Mouse (Mus musculus): ENCODE measurements around the gene Ugcg.

Gene Ugcg

DNA sequence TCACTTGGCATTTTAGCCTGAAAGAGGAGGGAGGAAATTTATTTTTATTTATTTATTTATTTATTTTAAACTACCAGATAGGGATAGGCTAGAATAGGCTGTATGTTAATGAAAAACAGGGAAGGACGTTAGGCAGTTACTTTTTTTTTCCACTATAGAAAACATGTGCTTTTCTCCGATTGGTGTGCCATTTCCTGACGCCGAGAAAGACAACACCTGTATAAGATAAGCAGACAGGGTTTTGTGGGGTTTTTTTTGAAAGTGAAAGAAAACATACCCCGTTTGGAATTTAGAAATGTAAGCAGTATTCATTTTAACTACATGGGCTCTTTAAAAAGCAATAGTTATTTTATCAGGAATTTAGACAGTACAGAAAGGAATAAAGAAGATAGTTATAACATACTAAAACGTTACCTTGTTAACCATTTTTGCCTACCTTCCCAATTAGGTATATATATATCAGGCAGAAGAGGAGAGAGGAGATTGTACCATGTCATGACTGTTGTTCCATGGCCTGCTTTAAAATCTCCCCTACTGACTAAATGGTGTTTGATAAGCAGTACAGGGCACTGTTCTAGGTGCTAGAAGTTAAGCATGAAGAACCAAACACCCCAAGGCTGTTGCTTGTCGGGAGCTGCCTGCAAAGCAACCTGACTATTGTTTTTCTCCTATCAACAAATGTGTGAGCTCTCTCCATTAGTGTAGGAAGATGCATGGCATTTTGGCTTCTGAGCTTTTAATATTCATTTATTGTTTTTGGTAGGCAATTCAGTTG, 1.8 kb downstream of the Ugcg start:
- no peak for DNase-seq (ENCODE audit: low spot score)

DNA sequence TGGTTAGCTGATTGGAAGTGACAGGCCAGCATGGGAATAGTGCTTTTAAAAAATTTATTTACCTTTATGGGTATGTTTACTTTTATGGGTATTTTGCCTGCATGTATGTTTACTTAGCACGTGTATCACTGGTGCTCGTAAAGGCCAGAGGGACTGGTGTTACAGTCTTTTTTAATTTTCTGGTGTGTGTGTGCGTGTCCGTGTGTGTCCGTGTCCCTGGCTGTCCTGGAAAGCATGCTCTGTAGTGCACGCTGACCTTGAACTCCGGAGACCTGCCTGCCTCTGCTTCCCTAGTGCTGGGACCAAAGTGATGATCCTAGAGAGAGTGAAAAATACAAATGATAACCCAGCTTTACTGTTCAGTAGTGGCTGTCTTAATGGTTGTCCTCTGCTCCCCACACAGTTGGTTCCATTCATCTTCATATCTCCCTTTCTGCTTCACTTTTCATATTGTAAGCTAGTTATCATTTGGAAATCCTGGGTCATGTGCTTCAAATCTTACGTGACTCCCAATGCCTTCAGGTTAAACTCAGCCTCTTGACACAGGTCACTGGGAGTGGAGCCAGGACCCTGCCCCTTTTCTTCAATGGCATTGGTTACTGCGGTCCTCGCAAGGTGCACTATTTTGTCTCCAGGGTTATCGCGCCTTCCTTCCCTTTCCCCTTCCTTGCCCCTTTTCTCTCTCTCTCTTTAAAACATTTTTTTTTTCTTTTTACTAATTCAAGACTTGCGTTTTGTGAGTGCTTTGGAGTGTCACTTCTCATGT, 5.9 kb downstream of the Ugcg start:
- no peak for DNase-seq (ENCODE audit: low spot score)

DNA sequence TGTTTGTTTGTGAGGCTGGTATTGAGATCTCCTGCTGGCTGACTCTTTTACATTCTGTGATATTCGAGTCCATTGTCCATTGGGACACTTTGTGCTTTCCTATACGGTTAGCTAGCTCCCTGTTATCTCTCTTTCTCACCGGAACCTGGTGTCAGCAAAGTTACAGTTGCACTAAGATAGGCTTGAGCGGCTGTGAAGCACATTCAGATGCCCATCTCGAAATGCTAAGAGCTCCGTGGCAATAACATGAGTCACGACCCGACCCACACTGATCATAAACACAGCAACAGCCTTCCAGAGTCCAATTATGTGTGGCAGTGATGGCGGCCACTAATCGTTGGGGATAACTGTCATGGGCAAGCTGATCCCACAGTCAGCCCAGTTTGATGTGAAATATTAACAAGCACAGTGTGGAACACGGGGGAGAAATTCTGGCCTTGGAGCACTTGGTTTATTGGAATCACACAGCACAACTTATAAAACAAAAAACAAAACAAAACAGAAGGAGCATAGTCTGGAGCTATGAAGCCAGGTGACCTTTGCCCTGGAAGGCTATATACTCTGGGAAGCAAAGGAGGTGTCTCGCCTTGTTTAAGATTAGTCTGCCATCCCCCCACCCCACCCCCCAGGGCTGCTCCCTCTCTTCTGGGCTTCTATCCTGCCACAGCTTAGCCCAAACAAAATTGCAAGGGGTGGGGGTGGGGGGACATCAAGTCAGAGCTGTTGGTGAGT, 7.5 kb downstream of the Ugcg start:
- no peak for DNase-seq (ENCODE audit: low spot score)

DNA sequence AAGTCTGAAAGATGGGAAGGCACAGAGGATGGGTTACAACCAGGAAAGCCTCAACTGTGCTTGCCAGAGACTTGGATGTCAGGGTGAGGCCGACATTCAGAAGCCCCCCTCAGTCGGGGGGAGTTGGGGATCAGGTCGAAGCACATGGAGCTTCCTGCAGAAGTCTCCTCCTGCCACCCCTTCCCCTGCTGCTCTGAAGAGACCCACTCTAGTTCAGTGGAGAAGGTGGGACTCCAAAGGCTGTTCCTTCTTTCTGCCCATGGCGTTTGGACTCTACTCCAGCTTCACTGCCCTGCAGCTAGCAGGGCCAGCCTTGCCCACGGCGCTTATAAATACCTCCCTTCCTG, 8.0 kb downstream of the Ugcg start:
- no peak for DNase-seq (ENCODE audit: low spot score)

DNA sequence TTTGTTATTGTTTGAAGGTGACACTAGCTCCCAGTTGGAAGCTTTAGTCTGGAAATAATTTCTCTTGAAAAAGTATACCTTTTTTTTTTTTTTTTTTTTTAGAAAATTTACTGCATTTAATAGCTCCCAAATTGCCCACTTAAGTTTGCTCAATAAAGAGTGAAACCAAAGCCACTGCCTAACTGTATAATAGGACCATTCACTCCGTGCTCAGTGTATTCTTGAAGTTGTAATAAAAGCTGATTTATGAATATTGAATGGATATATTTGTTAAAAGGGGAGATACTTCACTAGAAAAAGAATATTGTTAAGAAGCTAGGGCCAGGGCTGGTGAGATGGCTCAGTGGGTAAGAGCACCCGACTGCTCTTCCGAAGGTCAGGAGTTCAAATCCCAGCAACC, 8.4 kb downstream of the Ugcg start:
- no peak for DNase-seq (ENCODE audit: low spot score)

DNA sequence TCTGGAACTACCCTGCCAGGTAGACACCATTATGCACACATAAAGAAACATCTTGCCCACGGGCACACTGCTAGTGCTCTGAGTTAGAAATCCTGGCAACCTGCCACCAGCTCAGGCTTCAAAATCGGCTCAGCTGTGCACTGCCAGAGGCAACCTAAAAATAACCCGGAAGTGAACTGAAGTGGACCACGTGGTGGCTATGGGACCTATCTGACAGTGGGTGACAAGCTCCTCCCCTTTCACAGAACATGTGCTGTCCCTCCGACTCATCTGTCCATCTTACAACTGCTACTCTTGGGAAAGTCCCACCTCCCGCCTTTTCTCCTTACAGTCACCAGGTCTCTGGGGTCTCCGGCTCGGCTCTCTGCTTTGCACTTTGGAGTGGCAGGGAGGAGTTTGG, 10.3 kb downstream of the Ugcg start:
- peak; percentile 27 for DNase-seq (ENCODE audit: low spot score)

DNA sequence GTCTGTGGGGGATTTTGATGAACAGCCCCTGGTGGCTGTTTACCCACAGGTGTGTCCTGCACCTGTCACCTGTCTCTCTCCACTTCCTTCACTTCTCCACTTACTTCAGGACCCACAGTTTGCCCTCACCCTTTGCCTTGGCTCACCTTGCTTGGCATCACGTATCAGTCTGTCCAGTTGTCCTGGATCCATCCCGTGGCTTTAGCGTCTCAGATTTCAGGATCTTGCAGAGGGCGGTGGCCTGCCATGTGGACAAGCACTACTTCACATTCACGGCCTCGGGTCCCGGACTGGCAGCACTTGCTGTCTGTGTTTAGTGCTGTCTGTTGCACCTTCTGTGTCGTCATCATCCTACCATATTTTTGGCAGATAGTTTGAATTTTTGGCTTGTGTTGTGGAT, 10.7 kb downstream of the Ugcg start:
- no peak for DNase-seq (ENCODE audit: low spot score)

DNA sequence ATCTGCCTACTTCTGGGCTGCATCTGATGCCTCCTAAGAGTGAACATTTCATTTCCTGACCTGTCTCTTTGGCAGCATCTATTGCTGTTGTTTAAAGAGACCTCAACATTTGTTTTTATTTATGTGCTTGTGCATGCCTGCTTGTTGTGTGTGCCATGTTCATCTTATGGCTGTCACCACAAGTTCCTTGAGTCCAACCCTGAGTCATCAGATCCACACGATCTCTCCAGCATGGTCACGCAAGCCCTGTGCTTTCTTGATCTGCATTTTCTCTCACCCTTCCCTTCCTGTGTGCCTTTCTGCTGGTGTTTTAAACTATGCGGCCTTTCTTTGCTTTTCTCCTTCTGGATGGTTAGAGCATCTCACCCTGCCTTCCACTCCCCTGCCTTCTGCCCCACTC, 11.6 kb downstream of the Ugcg start:
- no peak for DNase-seq (ENCODE audit: low spot score)

DNA sequence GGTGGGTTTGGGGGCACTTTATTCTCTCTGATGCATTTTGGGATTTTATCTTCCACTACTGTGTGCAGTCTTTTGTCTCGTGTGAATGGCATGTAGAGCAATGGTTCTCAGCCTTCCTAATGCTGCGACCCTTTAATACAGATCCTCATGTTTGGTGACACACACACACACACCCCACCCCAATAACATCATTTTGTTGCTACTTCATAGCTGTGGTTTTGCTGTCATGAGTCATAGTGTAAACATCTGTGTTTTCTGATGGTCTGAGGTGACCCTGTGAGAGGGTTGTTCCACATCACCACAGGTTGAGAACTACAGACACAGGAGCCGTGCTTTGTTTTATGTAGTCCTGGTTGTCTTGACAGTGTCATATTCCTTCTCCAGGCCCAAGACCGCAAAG, 15.6 kb downstream of the Ugcg start:
- DNase-seq (ENCODE audit: low spot score), result no peak

DNA sequence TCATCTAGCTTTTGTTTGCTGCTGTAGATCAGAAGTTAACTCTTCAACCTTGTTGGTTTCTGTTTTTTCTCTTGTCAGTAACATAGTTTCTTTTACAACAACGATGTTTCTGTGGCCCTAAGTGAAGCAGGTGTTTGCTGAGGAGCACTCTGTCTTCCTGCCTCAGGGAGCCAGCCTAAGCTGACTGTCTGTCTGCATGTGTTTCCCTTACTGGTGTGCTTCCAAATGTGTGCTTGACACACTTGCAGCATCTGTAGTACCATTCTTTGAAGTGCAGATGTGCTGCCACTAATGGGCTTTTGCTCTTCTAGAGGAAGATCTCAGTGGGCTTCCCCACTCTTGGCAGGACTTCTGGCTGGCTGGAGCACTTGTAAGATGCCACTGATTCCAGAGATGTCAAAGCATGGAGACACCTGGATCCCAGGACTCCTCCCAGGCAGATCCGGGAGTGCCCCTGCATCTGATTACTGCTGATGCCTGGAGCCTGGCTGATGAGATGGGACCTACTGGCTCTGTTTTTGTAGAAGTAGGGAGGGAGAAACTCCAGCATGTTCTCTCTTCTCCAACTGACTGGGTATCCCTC, 16.8 kb downstream of the Ugcg start:
- no peak for DNase-seq (ENCODE audit: low spot score)

DNA sequence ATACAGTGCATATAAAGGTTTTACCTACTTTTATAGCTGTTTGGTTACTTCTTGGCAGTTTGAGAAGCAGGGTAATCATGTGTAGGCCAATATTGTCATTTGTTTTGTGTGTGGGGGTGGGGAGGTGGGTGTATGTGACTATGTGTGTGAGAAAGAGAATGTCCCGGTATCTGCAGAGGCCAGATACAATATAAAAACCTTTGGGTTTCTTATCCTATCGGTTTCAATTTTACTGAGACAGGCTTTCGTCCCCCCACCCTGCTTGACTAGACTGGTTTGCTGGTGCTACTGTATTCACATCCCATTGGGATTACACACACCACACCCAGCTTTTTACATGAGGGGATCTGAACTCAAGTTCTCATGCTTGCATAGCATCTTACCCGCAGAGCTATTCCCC, 17.5 kb downstream of the Ugcg start:
- no peak for DNase-seq (ENCODE audit: low spot score)

DNA sequence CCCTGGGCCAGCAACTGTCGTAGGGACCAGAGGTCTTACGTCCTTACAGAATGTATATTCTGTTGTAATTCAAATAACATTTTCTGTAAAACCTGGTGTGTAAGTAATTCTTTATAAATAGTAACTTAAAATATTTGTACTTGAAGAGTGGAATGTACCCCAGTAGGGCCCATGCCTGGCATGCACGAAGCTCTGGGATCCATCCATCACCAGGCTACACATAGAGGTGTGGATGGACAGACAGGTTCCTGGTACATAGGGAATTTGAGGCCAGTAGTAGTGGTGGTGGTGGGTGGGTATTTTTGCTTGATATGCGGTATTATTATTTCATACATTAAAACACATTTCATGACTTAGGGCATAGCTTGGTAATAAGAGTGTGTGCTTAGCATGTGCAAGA, 19.6 kb downstream of the Ugcg start:
- DNase-seq (ENCODE audit: low spot score), result no peak

DNA sequence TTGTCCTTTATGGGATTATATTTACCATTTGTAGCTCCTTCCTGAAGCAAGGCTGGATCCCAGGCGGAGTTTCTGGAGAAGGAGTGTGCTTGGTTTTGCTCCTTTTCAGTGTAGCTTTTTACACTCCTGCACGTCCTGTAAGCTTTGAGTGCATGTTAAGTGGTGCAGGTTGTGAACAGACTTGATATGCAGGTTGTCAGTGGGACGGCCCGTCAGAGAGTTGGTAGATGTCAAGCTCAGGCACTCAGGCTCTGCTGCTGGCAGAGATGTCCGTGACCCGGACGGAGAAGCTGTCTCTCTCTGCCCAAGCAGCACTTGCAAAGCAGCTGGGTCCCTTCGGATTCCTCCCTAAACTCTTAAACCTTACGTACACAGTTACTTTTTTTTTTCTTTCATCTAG, 22.1 kb downstream of the Ugcg start:
- DNase-seq (ENCODE audit: low spot score), result no peak

DNA sequence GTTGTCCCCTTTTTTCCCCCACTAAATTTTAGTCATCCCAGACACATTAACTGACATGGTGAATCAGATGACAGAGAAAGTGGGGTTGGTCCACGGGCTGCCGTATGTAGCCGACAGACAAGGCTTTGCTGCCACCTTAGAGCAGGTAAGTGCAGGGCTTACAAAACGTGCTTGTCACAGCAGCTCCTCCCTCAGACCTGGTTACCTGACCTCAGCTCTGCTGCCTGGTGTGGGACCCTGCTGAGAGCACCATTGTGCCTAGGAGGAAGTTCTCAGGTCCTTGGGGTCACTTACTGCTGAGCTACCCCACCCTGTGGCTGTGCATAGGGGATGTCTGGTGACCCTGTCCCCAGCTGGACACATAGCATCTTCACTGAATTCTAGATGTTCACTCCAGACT, 24.8 kb downstream of the Ugcg start:
- no peak for DNase-seq (ENCODE audit: low spot score)

DNA sequence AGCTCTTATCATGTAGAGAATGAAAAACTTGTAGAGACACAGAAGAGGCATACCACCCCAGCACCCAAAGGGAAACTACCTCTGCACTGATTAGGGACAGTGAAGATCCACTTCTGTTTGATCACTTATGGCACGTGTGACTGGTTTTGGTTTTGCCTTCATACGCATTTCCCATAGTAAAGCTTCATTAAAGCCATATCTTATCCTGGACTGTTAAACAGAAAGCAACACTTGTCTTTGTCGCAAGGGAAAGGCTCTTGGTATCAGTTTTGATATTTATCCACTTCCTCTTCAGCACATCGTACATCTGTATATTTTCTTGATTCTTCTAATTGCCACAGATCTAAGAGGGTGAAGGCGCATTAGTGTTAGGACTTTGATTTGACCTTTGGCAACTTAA, 25.6 kb downstream of the Ugcg start:
- DNase-seq (ENCODE audit: low spot score), result no peak

DNA sequence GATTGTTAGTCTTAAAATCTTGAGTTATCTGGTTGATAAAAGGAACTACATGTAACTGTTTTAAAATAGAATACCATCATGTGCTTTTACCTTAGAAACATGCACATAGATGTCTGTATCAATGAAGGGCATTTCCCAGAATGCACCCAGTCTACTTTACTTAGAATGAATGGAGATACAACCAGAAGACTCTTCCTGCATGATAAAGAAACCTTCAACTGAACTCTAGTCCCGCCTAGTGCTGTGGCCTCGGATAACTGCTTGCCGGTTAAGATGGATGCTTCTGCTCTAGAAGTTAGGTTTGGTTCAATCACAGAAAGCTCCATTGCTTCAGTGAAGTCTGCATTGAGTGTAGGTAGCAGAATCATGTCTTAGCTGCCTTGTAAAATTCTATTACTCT, 26.5 kb downstream of the Ugcg start:
- DNase-seq (ENCODE audit: low spot score), result no peak

DNA sequence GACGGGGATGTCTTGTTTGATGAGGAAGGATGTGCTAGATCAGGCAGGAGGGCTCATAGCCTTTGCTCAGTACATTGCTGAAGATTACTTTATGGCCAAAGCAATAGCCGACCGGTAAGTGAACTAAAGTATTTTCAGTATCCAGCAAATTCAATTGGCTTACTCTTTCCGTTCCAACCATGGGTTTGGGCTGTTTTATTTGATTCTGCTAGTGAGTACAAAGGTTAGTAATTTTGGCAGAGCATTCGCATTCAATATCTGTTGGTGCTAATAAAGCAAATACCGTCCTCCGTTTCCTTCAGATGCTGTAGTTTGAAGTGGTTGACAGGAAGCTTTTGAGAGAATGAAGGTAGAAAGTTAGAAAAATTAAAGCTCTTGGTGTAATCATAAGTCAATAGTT, 28.0 kb downstream of the Ugcg start:
- no peak for DNase-seq (ENCODE audit: low spot score)

DNA sequence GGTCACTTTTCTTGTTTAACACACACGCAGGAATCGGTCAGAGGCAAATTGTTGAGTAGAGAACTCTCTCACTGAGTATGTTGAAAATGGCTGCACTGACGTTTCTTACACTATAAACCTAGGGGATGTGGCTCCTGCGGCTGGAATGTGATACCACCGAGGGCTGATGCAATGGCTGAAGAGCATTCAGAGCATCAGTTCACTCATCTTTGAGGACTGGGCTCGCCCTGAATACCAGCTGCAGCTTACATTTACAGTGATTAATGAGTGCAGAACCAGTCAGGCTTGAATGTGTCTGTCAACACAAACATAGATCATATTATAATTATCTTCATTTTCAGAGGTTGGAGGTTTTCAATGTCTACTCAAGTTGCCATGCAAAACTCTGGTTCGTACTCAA, 29.1 kb downstream of the Ugcg start:
- no peak for DNase-seq (ENCODE audit: low spot score)

DNA sequence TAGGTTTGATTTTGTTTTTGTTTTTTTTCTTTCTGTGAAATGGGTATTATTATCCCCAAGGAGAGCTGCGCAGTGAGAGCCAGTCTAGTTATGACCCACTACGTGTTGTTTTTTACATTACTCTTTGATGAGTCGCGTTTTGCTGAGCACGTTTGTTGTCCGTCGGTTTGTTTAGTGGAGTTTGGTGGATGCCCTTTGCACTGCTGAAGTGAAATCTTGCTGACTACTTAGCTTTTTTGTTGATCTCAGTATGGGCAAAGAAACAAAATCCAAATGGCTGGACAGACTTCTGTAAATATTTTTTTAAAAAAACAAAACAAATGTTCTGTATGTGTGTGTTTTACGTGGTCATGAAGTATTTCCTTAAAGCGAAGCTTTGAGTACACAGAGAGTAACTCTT, 33.2 kb downstream of the Ugcg start:
- no peak for DNase-seq (ENCODE audit: low spot score)

DNA sequence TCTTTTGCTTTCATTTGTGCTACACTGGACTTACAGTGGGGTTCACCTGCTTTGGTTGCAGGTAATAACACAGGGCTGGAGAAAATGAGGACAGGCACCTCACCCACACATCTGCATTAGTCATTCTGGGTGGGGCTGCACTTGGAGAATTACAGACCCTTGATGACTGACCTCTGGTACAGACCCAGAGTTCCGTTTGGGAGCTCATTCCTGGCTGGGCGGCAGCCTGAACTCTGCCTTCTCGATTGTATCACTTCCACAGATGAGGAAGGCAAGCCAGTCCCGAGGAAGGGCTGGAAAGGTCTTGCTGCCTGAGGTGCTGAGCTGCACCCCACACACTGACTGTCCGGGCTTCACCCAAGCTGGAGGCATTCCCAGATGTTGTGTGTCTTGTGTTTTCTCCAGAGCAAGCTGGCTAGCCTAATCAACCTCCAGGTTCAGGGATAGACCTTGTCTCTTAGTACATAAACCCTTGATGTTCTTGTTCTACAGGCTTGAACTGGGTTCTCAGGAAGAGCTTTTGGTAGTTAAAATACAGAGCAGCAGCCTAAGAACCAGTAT, 34.1 kb downstream of the Ugcg start:
- DNase-seq (ENCODE audit: low spot score), result no peak

DNA sequence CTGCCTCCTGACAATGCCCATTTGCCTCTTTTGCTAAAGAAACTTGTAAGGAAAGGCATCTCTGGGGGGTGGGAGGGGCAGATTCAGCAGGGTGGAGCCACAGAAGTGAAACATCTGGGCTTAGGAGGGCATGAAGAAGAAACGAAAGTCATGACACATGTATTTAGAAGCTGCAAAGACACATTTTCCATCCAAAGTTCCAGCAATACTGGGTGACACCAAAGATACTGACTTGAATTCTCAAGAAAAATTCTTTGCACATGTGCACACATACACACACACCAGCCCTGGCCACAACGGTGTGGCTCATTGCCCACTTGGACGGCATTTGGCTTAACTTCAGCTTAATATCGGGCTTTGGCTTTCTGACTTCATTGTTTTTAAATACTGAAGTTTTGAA, 35.8 kb downstream of the Ugcg start:
- no peak for DNase-seq (ENCODE audit: low spot score)

DNA sequence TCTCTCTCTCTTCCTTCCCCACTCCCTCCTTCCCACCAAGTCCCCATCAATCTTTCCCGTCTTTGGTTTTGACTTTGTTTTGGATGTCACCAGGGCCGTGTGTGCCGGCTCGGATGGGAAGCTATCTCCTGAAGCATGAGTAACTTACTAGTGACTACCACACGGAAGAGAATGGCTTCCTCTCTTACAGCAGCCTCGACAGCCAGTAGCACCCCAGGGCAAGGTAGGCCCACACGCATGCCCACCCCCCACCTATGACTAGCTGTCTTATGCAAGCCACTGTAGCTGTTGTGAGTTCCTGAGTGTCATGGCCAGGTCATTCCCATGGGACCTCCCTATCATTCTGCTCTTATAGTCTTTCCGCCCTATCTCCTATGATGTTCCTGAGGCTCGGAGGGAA, 38.0 kb downstream of the Ugcg start:
- DNase-seq (ENCODE audit: low spot score), result no peak

DNA sequence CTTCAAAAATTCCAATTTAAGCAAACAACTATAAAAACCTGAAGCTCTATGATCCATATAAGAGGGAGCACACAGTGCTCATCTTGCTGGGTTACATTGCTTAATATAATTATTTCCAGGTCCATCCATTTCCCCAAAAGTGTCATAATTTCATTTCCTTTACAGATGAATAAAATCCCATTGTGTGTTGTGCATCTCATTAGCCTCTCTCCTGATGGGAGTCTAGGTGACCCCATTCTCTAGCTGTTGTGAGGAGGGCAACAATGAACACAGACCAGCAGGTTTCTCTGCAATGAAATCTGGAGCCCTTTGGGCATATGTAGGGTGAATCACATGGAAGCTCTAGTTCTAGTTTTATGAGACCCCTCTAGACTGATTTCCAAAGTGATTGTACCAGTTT, 39.9 kb downstream of the Ugcg start:
- no peak for DNase-seq (ENCODE audit: low spot score)

All from layer of hippocampus, adult 11-12 months (tissue).